Mouse (Mus musculus) MEL (cell line): Measurements from ENCODE around the gene Pom121.

Experiments used
- CHD2 ChIP-seq: IDR thresholded peaks from 2 replicates; pipeline ENCODE4 v1.6.1; 2011; ENCODE audit warnings: low read length, improper control_type of control experiment
- CTCF ChIP-seq, 3 experiments: IDR thresholded peaks in 2 of 3; conservative IDR thresholded peaks in 1 of 3; 2 replicates each; pipeline ENCODE4 v1.5.1; 2011 to 2012; ENCODE audit warnings: low read length in 3 of 3, low read depth in 2 of 3, mild to moderate bottlenecking in 2 of 3, improper control_type of control experiment in 1 of 3, inconsistent platforms in 1 of 3, mixed read lengths in 1 of 3, moderate library complexity in 1 of 3; ENCODE audit not compliant: control insufficient read depth in 1 of 3, insufficient read depth in 1 of 3, poor library complexity in 1 of 3, severe bottlenecking in 1 of 3
- EP300 ChIP-seq, 2 experiments: IDR thresholded peaks; 2 replicates each; pipeline ENCODE4 v1.6.1; 2011; ENCODE audit warnings: improper control_type of control experiment in 2 of 2, low read length in 2 of 2, low read depth in 1 of 2, mild to moderate bottlenecking in 1 of 2
- HCFC1 ChIP-seq: IDR thresholded peaks from 2 replicates; pipeline ENCODE4 v1.6.1; 2012; ENCODE audit warnings: low read depth, mild to moderate bottlenecking, inconsistent platforms, low read length, improper control_type of control experiment, moderate library complexity
- NELFE ChIP-seq: IDR thresholded peaks from 2 replicates; pipeline ENCODE4 v1.6.1; 2011; ENCODE audit warnings: low read depth, low read length, improper control_type of control experiment
- POLR2A ChIP-seq, 2 experiments: IDR thresholded peaks; 2 replicates each; pipeline ENCODE4 v1.6.1; 2011 to 2012; ENCODE audit warnings: low read length in 2 of 2, mild to moderate bottlenecking in 2 of 2, control low read depth in 1 of 2, improper control_type of control experiment in 1 of 2, low read depth in 1 of 2, moderate library complexity in 1 of 2; ENCODE audit not compliant: control insufficient read depth in 1 of 2, insufficient read depth in 1 of 2, poor library complexity in 1 of 2
- SMC3 ChIP-seq: IDR thresholded peaks from 2 replicates; pipeline ENCODE4 v1.6.1; 2011; ENCODE audit warnings: low read depth, low read length, improper control_type of control experiment
- TCF12 ChIP-seq: IDR thresholded peaks from 2 replicates; pipeline ENCODE4 v1.6.1; 2014; ENCODE audit warnings: low read depth, mild to moderate bottlenecking, inconsistent platforms, low read length, improper control_type of control experiment, moderate library complexity
- USF1 ChIP-seq: IDR thresholded peaks from 2 replicates; pipeline ENCODE4 v1.6.1; 2014; ENCODE audit warnings: low read depth, mild to moderate bottlenecking, inconsistent platforms, low read length, improper control_type of control experiment, moderate library complexity
- USF2 ChIP-seq, 2 experiments: IDR thresholded peaks; 2 replicates each; pipeline ENCODE4 v1.6.1; 2011 to 2012; ENCODE audit warnings: improper control_type of control experiment in 2 of 2, low read length in 2 of 2, borderline replicate concordance in 1 of 2, inconsistent platforms in 1 of 2, low read depth in 1 of 2, mild to moderate bottlenecking in 1 of 2; ENCODE audit not compliant: insufficient read depth in 1 of 2
- ZC3H11A ChIP-seq: IDR thresholded peaks from 2 replicates; pipeline ENCODE4 v1.6.1; 2012; ENCODE audit warnings: low read depth, mild to moderate bottlenecking, inconsistent platforms, low read length, improper control_type of control experiment
- ZNF384 ChIP-seq: IDR thresholded peaks from 2 replicates; pipeline ENCODE4 v1.6.1; 2012; ENCODE audit warnings: low read depth, mild to moderate bottlenecking, inconsistent platforms, low read length, improper control_type of control experiment

GRCm38 (mm10) chr5:135337575-135337974, 56.8 kb downstream of the Pom121 start:
- TF ChIP-seq POLR2A (IDR thresholded peaks at IDR 0.05; ENCODE audit: control insufficient read depth in 1 of 2, insufficient read depth in 1 of 2, low read depth in 1 of 2, low read length in 2 of 2, poor library complexity in 1 of 2) (no peak), TCF12 (no peak), CTCF (IDR thresholded peaks at IDR 0.05 in 2 of 3, conservative IDR thresholded peaks at IDR 0.05 in 1 of 3; ENCODE audit: control insufficient read depth in 1 of 3, insufficient read depth in 1 of 3, low read depth in 2 of 3, low read length in 3 of 3, poor library complexity in 1 of 3, severe bottlenecking in 1 of 3) (no peak), HCFC1 (no peak), USF2 (IDR thresholded peaks at IDR 0.05; ENCODE audit: borderline replicate concordance in 1 of 2, insufficient read depth in 1 of 2, low read depth in 1 of 2, low read length in 2 of 2) (no peak), EP300 (IDR thresholded peaks at IDR 0.05; ENCODE audit: low read depth in 1 of 2, low read length in 2 of 2) (no peak), NELFE (no peak), ZC3H11A (no peak), SMC3 (no peak), USF1 (no peak), ZNF384 (no peak), CHD2 (no peak)
